Mouse (Mus musculus): ENCODE measurements around the gene Btbd17.

The Btbd17 gene

DNA sequence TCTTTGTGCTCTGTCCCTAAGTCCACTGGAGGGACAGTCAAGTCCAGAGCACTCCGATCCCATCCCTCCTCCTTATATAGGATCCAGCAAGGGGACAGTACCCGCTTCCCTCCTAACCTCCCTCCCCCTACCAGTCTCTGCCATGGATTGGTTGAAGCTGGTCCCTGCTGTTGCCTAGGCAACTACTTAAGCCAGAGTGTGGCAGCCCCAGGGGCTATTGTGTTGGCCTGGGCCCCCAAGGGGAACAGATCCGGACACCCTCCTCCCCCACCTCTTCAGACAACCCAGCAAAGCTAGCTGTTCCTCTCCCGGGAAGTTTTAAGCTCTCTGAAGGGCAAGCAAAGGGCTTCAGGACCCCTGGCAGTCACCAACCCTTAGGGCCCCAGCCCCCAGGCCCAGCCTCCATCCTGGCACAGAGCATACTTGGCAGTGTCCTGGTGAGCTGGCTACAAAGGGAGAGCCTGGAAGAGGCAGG is at the start of gene Btbd17:
Btbd17 (minus strand) TSS at position 98 of the 475 bp plus-strand sequence.
- no peak for DNase-seq (ENCODE audit: low read depth, low spot score)

DNA sequence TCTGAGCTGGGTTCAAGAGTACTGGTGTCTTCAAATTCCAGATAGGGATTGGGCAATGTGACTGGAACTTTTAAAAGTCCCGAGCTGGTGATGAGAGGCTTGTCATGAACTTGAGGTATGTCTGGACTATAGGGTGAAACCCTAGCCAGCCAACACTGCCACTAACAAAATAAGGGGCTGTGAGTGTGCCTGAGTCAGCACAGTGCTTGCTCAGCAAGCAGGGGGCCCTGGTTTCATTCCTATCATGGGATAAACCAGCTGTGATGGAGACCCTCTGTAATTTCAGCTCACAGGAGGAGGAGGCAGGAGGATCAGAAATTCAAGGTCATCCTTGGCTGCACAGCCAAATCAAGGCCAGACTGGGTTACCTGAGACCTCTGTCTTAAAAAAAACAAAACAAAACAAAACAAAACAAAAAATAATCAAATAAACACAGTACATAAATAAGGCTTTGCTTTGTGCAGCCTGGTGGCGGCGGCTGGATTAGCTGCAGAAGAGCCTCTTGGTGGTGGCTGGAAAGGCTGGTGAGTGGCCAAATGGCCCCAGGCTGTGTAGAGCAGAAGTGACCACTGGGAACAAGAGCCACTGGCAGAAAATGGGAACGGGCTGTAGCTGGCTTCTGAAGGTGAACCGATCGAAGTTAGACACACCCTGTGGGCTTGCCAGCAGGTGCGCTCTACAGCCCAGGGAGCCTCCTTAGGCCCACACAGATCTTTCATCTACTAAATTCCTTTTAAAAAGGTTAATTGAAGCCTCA is 48.9 kb upstream of the Btbd17 start:
- no peak for DNase-seq (ENCODE audit: low read depth, low spot score)

- DNase-seq (ENCODE audit: low read depth, low spot score): no peak
These were observed 48.2 kb upstream of the Btbd17 start for GRCm38 (mm10) chr11:114843818-114844463.

GRCm38 (mm10) chr11:114833166-114833565 is 37.4 kb upstream of the Btbd17 start:
- no peak for DNase-seq (ENCODE audit: low read depth, low spot score)

DNA sequence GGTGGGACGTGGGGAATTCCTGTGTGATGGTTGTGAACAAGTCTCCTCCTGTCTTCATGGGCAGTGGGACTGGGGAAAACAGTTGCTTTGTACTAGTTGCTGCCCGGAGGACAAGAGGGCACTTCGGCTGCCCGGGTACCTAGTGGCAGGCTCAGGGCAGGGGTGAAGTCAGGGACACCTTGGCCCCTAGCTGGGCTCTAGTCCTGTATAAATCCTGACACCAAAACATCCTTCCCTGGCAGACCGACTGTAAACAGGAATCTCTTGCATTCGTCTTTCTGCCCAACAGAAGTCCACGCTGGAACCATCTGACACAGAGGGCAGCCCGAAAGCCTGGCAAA is 34.7 kb upstream of the Btbd17 start:
- DNase-seq (ENCODE audit: low read depth, low spot score): no peak

DNA sequence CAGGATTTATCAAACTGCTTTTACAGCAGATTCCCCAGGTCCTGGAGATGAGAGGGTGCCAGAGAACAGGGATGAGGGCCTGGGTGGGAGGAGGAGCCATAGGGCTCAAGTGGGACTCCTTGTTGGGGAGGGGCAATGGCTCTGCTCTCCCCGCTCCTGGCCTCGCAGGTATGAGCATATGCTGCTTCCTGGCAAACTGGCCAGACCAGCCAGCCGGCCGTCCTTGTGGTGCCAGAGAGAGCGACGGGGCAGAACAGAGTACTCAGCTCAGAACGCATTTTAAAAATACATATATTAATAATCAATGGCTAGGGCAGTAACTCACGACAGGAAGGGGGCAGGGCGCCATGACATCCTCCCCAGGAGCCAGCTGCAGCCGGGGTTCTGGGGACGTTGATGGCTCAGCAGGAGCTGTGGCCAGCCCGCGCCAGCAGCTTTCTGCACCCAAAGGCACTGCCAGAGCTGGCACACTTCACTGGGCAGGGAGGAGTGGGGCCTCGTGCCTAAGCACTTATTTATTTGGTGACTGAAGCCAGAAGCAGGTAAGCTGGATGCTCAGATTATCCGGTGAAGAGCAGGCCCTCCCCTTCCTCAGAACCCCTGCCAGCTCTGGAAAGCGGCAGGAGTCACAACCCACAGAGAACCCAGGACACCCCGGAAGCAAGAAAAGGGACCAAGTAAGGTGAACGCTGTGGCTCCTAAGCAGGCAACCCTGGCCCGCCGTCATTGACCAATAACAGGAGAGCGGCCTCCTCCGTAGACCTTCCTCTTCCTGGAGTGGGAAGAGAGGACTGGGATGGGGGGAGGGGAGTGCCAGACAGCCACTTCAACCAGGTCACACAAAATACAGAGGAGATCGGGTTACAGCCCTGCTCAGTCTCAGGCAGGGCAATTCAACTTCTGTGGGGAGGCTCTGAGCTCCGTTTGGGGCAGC is 34.0 kb upstream of the Btbd17 start:
- DNase-seq (ENCODE audit: low read depth, low spot score): no peak

DNA sequence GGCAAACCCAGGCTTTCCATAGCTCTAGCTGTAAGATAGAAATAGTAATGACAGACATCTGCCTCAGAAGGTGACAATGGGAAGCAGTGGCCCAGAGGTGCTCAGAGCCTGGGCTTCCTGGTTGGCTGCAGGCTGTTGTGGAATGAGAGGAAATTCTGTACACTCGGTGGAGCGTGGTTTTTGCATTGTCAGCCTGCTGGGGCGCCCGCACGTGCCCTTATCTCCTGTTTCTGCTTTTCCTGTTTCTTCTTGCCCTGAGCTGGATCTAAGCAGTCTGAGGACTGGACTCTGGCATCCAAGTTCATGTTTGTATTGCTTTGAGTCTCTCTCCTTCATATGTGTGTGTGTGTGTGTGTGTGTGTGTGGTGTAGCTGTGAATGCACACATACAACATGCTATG is 30.9 kb upstream of the Btbd17 start:
- DNase-seq (ENCODE audit: low read depth, low spot score): no peak

DNA sequence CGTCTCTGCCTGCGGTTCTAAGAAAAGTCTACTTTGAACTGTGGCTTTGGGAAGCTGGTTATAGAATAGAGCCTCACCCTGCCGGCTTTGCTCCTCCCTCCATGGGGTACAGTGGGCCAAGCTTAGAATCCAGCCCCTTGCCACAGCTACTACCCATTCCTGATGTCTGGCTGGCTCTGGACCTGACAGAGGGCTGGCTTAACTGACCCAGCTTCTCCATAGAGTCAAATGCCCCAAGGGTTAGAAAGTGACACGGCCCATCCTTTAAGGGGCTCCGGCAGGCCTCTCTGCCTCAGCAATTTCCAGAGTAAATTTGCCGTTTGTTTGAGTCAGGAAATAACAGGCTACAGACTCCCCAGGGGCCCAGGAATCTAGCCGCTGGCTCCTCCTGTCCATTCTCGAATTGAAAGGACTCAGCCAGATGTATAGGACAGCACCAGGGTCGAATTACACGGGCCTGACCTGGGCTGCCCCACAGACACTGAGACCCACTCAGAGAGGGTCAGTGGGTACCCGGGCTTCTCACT is 27.5 kb upstream of the Btbd17 start:
- DNase-seq (ENCODE audit: low read depth, low spot score): no peak

DNA sequence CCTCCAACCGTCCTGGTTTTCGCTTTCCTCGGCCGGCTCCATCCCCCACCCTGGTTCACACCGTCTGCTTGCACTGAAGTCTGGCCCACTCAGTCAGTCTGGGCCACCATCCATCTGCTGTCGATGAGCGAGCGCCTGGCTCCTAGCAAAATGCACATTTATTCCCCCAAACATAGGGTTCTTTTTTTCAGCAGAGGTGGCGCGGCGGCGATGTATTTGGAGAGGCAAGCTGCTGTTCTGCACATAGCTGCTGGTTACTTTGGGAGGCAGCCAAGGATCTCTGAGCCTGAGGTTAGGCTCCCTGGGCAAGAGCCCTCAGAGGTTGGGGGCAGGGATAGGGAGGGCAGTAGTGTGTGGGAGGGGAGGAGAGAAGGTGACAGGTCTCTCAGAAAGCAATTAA is 27.0 kb upstream of the Btbd17 start:
- no peak for DNase-seq (ENCODE audit: low read depth, low spot score)

DNA sequence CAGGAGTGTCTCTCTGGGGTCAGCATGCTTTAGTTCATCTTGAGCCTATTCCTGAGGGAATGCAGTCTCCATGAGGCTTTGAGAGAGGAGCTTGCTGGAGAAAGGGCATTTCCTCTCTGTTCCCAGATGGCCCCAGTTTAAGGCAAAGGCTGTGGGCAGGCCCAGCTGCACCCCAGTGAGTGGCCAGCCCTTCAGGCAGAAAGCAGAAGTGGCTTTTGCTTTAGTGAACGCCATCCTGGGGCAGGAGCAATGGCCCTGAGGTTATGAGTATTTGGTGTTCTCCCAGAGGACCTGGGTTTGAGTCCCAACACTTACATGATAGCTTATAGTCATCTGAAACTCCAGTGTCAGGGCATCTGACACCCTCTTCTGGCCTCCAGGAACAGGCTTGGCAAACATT is 25.6 kb upstream of the Btbd17 start:
- no peak for DNase-seq (ENCODE audit: low read depth, low spot score)

GRCm38 (mm10) chr11:114820444-114820843 is 24.7 kb upstream of the Btbd17 start:
- DNase-seq (ENCODE audit: low read depth, low spot score): no peak

GRCm38 (mm10) chr11:114819110-114819509 is 23.4 kb upstream of the Btbd17 start:
- DNase-seq (ENCODE audit: low read depth, low spot score): no peak

- DNase-seq (ENCODE audit: low read depth, low spot score): no peak
These were observed 22.4 kb upstream of the Btbd17 start for GRCm38 (mm10) chr11:114818185-114818584.

- no peak for DNase-seq (ENCODE audit: low read depth, low spot score)
These were observed 21.2 kb upstream of the Btbd17 start for GRCm38 (mm10) chr11:114816934-114817333.

DNA sequence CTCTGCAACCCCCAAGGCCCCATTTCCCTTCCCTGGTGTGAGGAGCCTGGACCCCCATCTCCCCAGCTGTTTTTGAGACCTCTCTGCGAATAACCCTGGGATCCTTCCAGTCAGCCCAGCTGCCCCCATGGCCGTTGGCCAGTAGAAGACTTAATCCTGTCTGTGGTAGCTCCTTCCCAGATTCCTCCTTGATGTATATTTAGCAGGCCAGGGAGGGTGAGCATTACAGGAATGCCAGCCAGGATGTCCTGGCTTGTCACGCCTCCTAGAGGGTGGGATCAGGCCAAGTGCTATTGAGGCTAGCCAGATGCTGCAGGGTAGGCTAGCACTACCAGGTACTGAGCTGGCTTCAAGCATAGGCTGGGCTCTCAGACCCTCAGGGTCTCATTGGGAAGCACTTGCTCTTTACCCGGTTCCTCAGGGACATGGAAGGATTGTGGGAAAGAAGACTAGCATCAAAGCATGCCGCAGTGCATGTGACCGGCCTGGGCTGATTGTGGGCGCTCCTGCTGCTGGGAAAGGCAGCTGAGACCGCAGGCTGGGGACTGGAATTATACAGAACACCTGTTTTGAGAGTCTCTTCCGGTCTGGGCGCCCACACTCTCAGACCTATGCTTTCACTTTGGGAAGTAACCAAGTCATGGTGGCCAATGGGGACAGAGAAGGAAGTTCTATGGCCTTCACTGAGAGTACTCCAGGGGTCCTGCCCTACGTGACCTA is 19.3 kb upstream of the Btbd17 start:
- no peak for DNase-seq (ENCODE audit: low read depth, low spot score)

- DNase-seq (ENCODE audit: low read depth, low spot score): peak; percentile 89
These were observed 17.0 kb upstream of the Btbd17 start for GRCm38 (mm10) chr11:114812731-114813240.

DNA sequence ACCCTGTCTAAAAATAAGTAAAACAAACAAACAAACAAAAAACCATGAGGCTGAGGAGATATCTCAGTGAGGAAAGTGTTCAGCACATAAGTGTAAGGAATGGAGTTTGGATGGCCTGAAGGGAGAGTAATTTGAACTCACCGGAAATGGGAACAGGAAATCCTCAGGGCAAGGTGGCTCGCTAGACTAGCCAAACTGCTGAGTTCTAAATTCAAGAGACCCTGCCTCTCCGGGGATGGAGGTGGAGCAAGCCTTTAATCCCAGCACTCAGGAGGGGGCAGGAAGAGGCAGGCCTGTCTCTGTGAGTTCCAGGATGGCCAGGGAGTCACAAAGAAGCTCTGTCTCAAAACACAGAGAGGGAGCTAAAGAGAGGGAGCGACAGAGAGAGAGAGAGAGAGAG is 14.6 kb upstream of the Btbd17 start:
- no peak for DNase-seq (ENCODE audit: low read depth, low spot score)

DNA sequence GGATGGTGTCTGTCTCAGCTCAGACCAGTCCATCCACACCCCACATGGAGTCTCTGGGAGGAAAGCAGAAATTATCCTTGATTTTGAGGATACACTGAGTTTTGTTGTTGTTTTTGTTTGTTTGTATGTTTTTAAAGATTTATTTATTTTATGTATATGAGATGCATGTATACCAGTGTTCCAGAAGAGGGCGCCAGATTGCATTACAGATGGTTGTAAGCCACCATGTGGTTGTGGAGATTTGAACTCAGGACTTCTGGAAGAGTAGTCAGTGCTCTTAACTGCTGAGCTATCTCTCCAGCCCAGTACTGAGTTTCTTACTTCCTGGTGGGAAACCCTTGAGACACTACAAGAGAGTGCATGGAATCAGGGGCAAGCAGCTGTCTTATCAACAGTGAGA is 13.6 kb upstream of the Btbd17 start:
- DNase-seq (ENCODE audit: low read depth, low spot score): peak; percentile 59

- DNase-seq (ENCODE audit: low read depth, low spot score): peak; percentile 67
These were observed 12.1 kb upstream of the Btbd17 start for GRCm38 (mm10) chr11:114807686-114808427.

DNA sequence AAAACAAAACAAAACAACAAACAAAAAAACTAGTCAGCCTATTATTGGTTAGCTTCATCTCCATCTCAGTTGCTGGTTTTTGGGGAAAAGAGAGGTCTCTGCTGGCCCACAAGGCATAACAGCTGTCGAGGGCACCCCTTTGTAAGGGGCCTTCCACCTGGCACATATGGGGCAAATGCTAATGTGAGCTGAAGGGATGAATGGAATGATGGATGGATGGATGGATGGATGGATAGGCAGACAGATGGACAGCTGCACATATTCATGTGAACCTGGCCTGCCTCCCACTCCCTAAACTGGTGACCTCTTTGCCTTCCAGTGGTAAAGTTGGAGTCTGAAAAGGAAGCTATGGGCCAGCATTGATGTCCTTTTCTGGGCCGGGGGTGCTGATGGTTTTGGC is 11.3 kb upstream of the Btbd17 start:
- no peak for DNase-seq (ENCODE audit: low read depth, low spot score)

All from CD4-positive, CD25-positive, alpha-beta regulatory T cell, adult 2 months (primary cell).